Mouse (Mus musculus) liver (tissue): Measurements from ENCODE around the gene Art2b.
"Not testable (repeated sequence)": the region's sequence is repeated elsewhere in the genome, so short reads cannot be mapped to it uniquely, and the experiment has no call there.

Experiments
- DNase-seq: peaks from one replicate; pipeline ENCODE4 v3.0.0-alpha.2; 2020; ENCODE audit warnings: mixed read lengths

The Art2b gene

GRCm38 (mm10) chr7:101557391-101557790, 28.0 kb downstream of the Art2b start:
- DNase-seq = no peak

DNA sequence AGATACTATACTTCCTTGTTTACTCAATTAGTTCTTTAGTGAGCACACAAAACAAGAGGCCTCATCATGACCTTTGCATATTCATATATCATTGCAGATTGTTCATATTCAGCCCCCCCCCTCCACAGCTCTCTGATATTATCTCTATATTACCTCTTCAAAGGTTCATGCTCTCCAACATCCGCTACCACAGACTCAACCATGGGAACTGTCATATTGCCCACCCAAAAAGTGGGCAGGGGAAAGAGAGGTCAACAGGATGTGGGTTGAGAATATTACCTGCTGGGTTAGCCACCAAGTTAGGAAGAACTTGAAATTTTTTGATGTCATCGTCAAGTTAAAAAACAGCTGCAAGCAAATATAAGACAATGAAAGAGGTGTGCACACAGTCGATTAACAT, 29.9 kb downstream of the Art2b start:
- DNase-seq = not testable (repeated sequence)

- DNase-seq = no peak
Observed at GRCm38 (mm10) chr7:101551530-101551929, 33.9 kb downstream of the Art2b start.

DNA sequence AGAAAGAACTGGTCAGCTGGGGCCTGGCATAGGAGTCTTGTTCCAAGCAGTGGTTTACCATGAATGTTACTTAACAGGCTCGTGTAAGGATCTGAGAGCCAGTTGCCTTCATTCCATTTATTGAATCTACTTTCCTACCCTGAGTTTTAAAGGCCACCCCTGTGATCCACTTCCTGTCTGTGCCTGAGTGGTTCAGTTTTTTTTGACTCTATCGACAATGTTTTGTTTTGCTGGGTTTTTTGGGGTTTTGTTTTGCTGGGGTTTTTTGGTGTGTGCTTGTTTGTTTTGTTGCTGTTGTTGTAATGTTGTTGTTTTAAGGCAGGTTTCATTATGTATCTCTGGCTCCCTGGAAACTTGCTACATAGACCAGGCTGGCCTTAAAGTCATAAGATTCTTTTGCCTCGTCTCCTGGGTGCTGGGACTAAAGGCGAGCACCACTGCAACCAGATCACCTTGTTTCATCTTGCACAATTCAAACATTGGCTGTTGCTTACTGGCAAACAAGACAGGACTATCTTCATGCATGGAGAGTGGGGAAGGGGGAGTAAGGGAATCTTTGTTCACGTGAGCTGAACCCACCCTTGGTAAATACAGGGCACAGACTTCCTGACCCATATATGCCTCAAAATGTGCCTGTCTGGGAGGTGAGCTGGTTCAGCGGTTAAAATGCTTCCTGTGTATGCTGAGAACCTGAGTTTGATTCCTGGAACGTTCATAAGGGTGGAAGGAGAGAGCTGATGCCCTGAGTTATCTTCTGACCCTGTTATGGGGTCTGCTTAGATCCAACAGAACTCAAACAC, 34.5 kb downstream of the Art2b start:
- DNase-seq = no peak

DNA sequence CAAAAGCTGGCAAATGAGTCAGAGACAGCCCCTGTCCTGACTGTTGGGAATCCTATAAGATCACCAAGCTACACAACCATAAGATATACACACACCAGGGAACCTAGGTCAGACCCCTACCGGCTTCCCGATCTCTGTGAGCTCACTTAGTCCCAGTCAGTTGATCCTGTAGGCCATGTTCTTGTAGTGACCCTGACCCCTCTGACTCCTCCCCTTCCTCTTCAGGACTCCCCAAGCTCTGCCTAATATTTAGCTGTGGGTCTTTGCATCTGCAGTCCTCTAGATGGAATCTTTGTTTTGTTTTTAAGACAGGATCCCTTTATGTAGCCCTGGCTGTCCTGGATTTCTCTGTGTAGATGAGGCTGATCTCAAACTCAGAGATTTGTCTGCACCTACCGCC, 36.1 kb downstream of the Art2b start:
- DNase-seq = no peak

DNA sequence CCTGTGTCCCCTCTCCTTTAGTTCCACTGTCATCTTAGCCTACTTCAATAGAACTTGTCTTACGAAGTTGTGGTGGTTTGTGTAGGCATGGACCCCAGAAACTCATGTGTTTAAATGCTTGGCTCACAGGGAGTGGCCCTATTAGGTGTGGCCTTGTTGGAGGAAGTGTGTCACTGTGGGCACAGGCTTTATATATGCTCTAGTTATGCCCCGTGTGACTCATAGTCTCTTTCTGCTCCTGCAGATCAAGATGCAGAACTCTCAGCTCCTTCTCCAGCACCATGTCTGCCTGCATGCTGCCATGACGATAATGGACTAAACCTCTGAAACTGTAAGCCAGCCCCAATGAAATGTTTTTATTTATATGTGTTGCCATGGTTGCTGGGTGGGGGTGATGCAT, 37.7 kb downstream of the Art2b start:
- no peak for DNase-seq

DNA sequence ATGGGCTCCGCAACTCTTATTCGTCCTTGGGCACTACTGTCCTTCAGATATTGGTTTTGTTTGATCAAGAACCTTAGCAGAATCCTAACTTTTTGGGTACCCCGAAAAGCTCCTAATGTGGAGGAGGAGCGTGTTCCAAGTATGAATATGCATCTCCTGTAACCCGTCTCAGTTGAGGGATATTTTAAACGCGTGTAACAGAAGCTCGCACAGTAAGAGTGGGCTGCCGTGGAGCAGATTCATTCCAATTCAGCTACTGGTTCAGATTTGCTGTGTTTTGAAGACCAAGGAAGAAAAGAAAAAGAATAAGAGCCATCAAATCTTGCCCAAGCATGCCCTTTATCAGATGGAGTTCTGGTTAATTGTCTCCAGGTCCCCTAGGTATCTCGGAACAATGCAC, 43.7 kb downstream of the Art2b start:
- no peak for DNase-seq

GRCm38 (mm10) chr7:101541132-101541531, 44.3 kb downstream of the Art2b start:
- DNase-seq = peak; percentile 58

DNA sequence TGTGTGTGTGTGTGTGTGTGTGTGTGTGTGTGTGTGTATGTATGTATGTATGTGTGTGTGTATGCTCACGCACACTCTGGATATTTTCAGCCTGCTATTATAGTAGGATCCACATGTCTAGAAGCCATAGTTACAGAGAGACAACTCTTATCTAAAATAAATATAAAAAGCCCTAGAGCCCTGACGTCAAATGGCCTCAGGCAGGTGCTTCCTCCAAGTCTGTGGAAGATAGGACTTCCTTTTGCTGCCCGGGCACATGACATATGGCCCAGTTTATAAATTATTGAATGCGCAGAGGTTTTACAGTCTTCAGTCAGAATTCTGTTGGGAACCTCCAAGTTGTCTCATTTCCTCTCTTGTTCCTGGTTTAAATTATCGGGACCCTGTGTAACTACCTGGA, 44.7 kb downstream of the Art2b start:
- DNase-seq = no peak

- no peak for DNase-seq
Observed at GRCm38 (mm10) chr7:101539774-101540173, 45.6 kb downstream of the Art2b start.

DNA sequence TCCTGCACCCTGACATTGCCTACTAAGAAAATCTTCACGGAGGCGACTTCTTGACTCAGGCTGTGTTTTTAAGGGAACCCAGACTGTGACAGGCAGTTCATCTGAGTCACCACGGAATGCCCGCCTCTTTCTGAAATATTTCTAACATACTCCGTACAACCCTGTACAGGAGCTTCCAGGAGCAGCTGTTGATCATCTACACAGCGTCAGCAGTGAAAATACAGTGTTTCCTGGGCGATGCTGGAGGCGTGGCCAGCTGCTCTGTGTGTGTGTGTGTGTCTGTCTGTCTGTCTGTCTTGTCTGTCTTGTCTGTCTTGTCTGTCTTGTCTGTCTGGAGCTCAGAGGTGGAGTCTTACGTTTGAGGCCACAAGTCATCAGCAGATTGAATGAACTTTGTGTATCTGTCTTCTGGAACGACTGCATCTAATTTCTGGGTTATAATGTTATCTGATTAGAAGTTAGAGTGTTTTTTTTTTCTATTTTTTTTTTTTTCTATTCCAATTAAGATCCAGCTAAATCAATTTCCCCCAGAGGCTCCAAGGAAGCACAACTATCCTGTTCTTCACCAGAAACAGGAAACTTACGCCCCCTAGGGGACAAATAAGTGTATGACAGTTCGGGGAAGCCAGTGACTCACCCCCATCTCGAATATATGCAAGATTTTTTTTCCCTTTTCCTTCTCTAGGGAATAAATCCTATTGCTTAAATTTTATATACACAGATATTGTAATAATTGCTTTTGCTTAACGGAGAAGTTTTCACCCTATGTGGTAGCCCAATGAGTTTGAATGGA, 47.1 kb downstream of the Art2b start:
- DNase-seq = peak; percentile 18

GRCm38 (mm10) chr7:101537541-101537940, 47.9 kb downstream of the Art2b start:
- no peak for DNase-seq

DNA sequence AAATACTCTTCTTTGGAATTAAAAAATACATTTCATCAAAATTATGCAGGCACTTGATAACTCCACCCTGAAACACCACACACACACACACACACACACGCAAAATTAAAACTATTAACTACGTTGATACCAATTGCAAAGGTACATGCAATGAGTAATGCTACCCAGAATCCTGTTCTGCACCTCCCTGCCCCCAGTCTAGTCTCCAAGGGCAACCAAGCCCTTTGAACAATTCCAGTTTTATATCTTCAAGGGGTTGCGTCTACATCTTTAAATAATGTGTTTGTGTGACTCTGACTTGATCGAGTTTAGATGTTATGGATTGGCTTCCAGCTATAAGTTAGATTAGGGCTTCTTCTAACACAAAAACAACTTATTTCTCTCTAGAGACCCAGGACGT, 49.9 kb downstream of the Art2b start:
- no peak for DNase-seq

DNA sequence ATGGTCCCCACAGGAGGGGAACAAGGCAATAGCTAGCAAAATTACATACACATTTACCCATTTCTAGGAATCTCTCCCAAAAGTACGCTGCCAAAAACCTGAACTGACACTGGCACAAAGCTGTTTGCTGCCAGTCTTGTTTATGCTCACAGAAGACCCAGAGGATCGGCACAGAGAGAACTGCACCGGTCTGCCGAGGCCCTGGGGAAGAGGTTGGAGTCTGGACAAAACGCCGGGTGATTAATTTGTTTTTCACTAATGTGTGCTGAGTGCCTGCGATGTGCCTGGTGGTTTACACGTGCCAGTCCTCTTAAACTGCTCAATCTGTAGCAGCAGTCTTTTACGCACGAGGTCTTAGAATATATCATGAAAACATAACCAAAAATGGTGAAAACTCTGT, 50.3 kb downstream of the Art2b start:
- DNase-seq = no peak

DNA sequence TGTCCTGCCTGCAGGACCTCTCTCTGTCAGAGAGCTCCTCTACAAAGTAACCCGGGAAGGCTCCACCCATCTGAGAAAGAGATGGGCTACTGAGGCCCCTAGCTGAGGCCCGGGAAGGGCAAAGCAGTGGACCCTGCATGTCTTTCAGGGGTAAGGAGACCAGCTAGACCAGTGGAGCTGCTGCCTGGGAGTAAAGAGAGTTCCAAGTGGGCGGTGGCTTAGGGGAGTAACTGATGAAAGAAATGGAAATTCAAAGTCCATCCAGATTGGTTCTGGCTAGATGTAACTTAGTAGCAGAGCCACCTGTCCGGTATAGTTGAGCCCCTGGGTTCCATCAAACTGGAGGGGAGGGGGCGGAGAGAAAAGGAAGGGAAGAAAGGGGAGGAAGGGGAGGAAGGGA, 51.0 kb downstream of the Art2b start:
- no peak for DNase-seq
